Mouse (Mus musculus): ENCODE data around the gene Cracr2a. TPM values are rescaled to one million over a fixed set of nuclear protein-coding genes. Genes with fewer than 3 reads are reported as not detected.

Gene Cracr2a
- polyA plus RNA-seq, 1 experiment: 4.0 TPM

DNA sequence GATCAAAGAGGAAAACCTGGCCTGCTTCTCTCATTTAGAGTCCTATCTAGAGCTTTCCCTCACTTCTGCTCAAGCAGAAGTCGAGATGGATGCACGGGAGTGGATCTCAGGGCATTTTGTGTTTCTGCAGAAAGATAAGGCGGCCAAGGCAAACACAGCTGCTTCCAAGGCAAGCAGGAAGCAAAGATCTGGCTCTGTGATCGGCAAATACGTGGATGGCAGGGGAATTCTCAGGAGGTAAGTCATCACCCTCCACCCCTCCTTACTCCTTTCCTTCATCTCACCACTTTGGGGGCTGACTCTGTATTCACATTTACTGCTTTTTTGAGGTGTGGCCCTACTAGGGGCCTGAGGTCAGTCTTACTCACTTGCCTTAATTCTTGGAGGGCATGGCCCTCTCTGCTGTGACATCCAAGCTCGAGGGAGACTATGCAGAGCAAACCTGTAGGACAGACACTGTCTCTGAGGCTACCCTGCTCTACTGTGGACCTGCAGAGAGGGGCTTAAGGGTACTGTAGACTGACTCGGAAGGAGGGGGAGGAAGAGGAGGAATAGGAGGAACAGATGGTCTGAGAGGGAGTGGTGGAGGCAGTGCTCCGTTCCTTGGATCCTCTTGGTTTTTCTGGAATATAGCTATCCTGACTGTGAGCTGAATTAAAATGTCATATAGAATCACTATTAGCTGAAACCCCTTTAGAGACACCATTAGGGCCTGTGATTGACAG, 80.1 kb downstream of the Cracr2a start:
- DNase-seq (ENCODE audit: low read depth in 1 of 2, low spot score in 2 of 2): no peak
- peaks cover 4% of the 10 kb centered on the region; the same call in 1 of the 2 replicates for H3K36me3 ChIP-seq (ENCODE audit: control insufficient read depth, insufficient read depth, low read length)

DNA sequence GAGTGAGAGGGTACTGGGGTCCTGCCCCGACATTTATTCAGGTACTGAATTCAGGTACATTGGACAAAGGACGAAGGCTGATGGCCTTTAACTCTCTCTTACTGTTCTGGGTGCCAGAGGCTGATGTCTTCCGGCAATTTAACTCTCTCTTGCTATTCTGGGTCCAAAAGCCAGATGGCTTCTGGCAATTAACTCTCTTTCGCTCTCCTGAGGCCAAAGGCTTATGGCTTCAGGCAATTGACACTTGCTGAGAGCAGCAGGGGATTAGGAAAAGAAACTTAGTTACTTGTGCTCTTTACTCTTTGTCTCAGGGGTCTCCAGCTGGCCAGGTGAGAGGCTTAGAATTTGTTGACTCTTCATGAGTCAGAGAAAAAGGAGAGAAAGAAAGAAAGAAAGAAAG, 94.8 kb downstream of the Cracr2a start:
- peaks cover 7% of the 10 kb centered on the region for H3K36me3 ChIP-seq (ENCODE audit: control insufficient read depth, insufficient read depth, low read length)
- H3K27me3 ChIP-seq (ENCODE audit: control insufficient read depth, insufficient read depth, low read length): no peaks in the 10 kb centered on the region
- no peaks in the 10 kb centered on the region for H3K4me1 ChIP-seq (ENCODE audit: control insufficient read depth, insufficient read depth, insufficient read length)
- TF ChIP-seq CTCF (IDR thresholded peaks at IDR 0.05; ENCODE audit: extremely low read depth, insufficient read depth, insufficient read length, insufficient replicate concordance) (no peak), POLR2A (IDR thresholded peaks at IDR 0.05; ENCODE audit: low read depth, low read length) (no peak)
- DNase-seq (ENCODE audit: low read depth in 1 of 2, low spot score in 2 of 2): no peak
- WGBS: 89% methylated on average over 4 of the region's 4 CpGs
- no peak overlapping the region for H3K27ac ChIP-seq (ENCODE audit: insufficient read depth, low read length)
- H3K4me3 ChIP-seq (ENCODE audit: extremely low read depth, insufficient read depth, insufficient read length): no peak overlapping the region

More for the DNA sequence above, 80.1 kb downstream of the Cracr2a start:
- Histone ChIP-seq H3K27ac (ENCODE audit: insufficient read depth, low read length) (no peak overlapping the region), H3K4me3 (ENCODE audit: extremely low read depth, insufficient read depth, insufficient read length) (no peak overlapping the region), H3K4me1 (ENCODE audit: control insufficient read depth, insufficient read depth, insufficient read length) (no peaks in the 10 kb centered on the region), H3K27me3 (ENCODE audit: control insufficient read depth, insufficient read depth, low read length) (no peaks in the 10 kb centered on the region)
- TF ChIP-seq POLR2A (IDR thresholded peaks at IDR 0.05; ENCODE audit: low read depth, low read length): no peak
- no peak for TF ChIP-seq CTCF (IDR thresholded peaks at IDR 0.05; ENCODE audit: extremely low read depth, insufficient read depth, insufficient read length, insufficient replicate concordance)
- 87% methylated on average over 8 of the region's 8 CpGs for WGBS

DNA sequence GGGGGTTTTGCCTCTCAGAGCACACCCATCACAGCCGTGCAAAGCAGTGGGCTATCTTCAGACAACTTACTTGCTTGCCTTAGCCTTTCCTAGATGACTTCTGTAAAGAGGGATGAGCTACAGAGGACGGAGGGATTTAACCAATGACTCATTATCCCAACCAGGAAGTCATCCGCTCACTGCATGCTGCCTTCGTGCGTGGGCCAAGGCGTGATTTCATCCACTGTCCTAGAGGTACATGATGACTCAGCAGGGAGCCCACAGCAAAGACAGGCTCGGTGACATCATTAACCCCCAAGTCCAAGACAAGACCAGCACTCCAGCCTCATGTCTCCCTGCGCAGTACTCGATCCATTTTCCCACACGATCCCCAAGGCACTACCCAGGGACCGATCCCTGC, 96.0 kb downstream of the Cracr2a start:
- Histone ChIP-seq H3K4me1 (ENCODE audit: control insufficient read depth, insufficient read depth, insufficient read length) (no peaks in the 10 kb centered on the region), H3K27ac (ENCODE audit: insufficient read depth, low read length) (no peak overlapping the region), H3K4me3 (ENCODE audit: extremely low read depth, insufficient read depth, insufficient read length) (no peak overlapping the region)

DNA sequence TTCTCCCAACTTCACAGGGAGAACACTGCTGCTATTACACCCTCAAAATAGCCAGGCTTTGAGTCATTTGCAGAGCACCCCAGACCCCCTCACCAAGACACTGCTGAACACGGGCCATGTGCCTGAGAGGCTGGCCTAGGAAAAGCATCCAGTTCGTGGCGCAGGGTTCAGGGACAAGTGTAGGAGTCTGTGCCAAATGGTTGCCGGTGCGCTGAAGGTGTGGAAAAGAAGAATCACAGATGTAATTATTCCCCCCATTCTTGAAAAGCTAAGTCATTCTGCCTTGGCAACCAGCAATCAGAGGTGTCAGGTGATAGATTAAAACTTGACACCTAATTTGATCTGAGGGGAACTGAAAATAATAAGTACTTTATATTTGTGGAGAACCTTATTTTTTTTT, 98.3 kb downstream of the Cracr2a start:
- WGBS: 93% methylated on average over 5 of the region's 5 CpGs
- no peak for TF ChIP-seq POLR2A (IDR thresholded peaks at IDR 0.05; ENCODE audit: low read depth, low read length)
- TF ChIP-seq CTCF (IDR thresholded peaks at IDR 0.05; ENCODE audit: extremely low read depth, insufficient read depth, insufficient read length, insufficient replicate concordance): no peak
- peaks cover 6% of the 10 kb centered on the region for H3K36me3 ChIP-seq (ENCODE audit: control insufficient read depth, insufficient read depth, low read length)
- H3K4me1 ChIP-seq (ENCODE audit: control insufficient read depth, insufficient read depth, insufficient read length): no peaks in the 10 kb centered on the region
- H3K27me3 ChIP-seq (ENCODE audit: control insufficient read depth, insufficient read depth, low read length): no peaks in the 10 kb centered on the region
- no peak overlapping the region for H3K4me3 ChIP-seq (ENCODE audit: extremely low read depth, insufficient read depth, insufficient read length)
- no peak for DNase-seq (ENCODE audit: low read depth in 1 of 2, low spot score in 2 of 2)
- H3K27ac ChIP-seq (ENCODE audit: insufficient read depth, low read length): no peak overlapping the region

More for the DNA sequence above, 96.0 kb downstream of the Cracr2a start:
- Histone ChIP-seq H3K36me3 (ENCODE audit: control insufficient read depth, insufficient read depth, low read length) (peaks cover 7% of the 10 kb centered on the region), H3K27me3 (ENCODE audit: control insufficient read depth, insufficient read depth, low read length) (no peaks in the 10 kb centered on the region)
- TF ChIP-seq CTCF (IDR thresholded peaks at IDR 0.05; ENCODE audit: extremely low read depth, insufficient read depth, insufficient read length, insufficient replicate concordance): no peak
- TF ChIP-seq POLR2A (IDR thresholded peaks at IDR 0.05; ENCODE audit: low read depth, low read length): no peak
- WGBS: 94% methylated on average over 11 of the region's 11 CpGs
- no peak for DNase-seq (ENCODE audit: low read depth in 1 of 2, low spot score in 2 of 2)

DNA sequence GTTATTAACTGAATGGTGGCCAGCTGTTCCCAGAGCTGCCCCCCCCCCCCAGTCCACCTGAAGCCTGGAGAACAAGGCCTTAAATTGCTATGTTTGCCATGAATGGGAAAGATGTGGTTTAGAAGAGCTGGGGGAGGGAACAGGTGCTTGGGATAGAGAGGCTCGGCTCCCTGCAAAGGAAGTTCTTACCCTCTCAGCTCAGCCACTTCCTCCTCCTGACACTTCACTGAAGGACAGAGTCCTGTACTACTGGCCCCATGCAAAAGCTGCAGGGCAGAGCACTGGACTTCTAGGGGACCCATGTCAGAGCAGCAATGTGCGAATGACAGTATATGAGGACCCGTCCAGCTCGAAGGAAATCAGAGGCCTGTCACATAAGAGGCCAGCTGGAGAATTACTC, 98.8 kb downstream of the Cracr2a start:
- no peak for TF ChIP-seq POLR2A (IDR thresholded peaks at IDR 0.05; ENCODE audit: low read depth, low read length)
- TF ChIP-seq CTCF (IDR thresholded peaks at IDR 0.05; ENCODE audit: extremely low read depth, insufficient read depth, insufficient read length, insufficient replicate concordance): no peak
- no peaks in the 10 kb centered on the region for H3K4me1 ChIP-seq (ENCODE audit: control insufficient read depth, insufficient read depth, insufficient read length)
- DNase-seq (ENCODE audit: low read depth in 1 of 2, low spot score in 2 of 2): no peak
- H3K36me3 ChIP-seq (ENCODE audit: control insufficient read depth, insufficient read depth, low read length): peaks cover 6% of the 10 kb centered on the region
- WGBS: 81% methylated on average over 4 of the region's 4 CpGs
- H3K27me3 ChIP-seq (ENCODE audit: control insufficient read depth, insufficient read depth, low read length): no peaks in the 10 kb centered on the region
- no peak overlapping the region for H3K4me3 ChIP-seq (ENCODE audit: extremely low read depth, insufficient read depth, insufficient read length)
- H3K27ac ChIP-seq (ENCODE audit: insufficient read depth, low read length): no peak overlapping the region

DNA sequence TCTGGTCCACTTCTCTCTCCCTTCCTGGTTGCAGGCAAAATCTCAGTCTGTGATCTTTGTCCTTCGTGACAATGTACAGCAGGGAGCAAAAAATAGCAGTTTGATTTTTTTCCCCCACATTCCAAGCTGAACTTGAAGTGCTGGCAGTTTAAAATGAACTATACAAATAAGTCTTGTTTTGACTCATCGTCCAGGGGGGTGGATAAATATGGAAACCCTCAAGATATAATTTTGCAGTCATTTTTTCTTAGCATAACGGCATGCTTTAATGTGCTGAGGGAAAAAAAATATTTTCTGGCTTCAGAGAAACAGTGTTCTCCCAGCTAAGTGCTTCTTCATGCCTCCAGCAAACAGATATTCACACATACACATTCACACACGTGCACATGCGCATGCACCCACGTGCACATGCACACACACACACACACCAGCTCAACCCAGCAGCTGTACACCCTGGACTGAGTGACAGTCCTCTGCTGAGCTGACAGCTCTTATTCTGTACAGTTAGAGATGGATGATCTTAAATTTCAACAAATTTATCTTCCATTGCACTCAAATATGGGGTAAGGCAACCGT, 100.7 kb downstream of the Cracr2a start:
- 89% methylated on average over 7 of the region's 7 CpGs for WGBS
- H3K27ac ChIP-seq (ENCODE audit: insufficient read depth, low read length): no peak overlapping the region
- TF ChIP-seq CTCF (IDR thresholded peaks at IDR 0.05; ENCODE audit: extremely low read depth, insufficient read depth, insufficient read length, insufficient replicate concordance) (no peak), POLR2A (IDR thresholded peaks at IDR 0.05; ENCODE audit: low read depth, low read length) (no peak)
- no peak for DNase-seq (ENCODE audit: low read depth in 1 of 2, low spot score in 2 of 2)
- H3K4me3 ChIP-seq (ENCODE audit: extremely low read depth, insufficient read depth, insufficient read length): no peak overlapping the region
- no peaks in the 10 kb centered on the region for H3K4me1 ChIP-seq (ENCODE audit: control insufficient read depth, insufficient read depth, insufficient read length)
- H3K36me3 ChIP-seq (ENCODE audit: control insufficient read depth, insufficient read depth, low read length): peaks cover 4% of the 10 kb centered on the region
- H3K27me3 ChIP-seq (ENCODE audit: control insufficient read depth, insufficient read depth, low read length): no peaks in the 10 kb centered on the region

DNA sequence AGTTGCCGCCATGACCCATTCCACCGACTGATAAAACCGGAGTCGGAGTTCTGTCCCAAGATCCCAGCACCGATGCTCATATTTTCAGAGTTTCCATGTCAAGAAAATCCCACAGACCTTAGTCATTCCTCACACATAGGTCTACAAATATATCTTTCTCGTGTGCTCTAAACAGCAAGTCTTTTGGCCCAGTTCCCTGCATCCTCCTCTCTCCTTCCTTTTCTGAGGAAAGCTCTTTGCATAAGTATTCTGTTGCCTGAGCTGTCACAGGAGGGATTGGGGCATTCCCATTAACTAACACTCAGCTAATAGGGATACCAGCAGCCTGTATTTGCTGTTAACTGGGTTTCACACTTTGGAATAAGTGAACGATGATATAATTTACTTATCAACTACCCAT, 102.1 kb downstream of the Cracr2a start:
- no peaks in the 10 kb centered on the region for H3K4me1 ChIP-seq (ENCODE audit: control insufficient read depth, insufficient read depth, insufficient read length)
- peaks cover 5% of the 10 kb centered on the region; the same call in 1 of the 2 replicates for H3K36me3 ChIP-seq (ENCODE audit: control insufficient read depth, insufficient read depth, low read length)
- no peak overlapping the region for H3K4me3 ChIP-seq (ENCODE audit: extremely low read depth, insufficient read depth, insufficient read length)
- no peak for TF ChIP-seq CTCF (IDR thresholded peaks at IDR 0.05; ENCODE audit: extremely low read depth, insufficient read depth, insufficient read length, insufficient replicate concordance)
- TF ChIP-seq POLR2A (IDR thresholded peaks at IDR 0.05; ENCODE audit: low read depth, low read length): no peak
- WGBS: 93% methylated on average over 7 of the region's 7 CpGs
- DNase-seq (ENCODE audit: low read depth in 1 of 2, low spot score in 2 of 2): no peak
- no peak overlapping the region for H3K27ac ChIP-seq (ENCODE audit: insufficient read depth, low read length)
- no peaks in the 10 kb centered on the region for H3K27me3 ChIP-seq (ENCODE audit: control insufficient read depth, insufficient read depth, low read length)
